26 mouse cellular contexts compared by ENCODE assay signal in the genomic region with DNA sequence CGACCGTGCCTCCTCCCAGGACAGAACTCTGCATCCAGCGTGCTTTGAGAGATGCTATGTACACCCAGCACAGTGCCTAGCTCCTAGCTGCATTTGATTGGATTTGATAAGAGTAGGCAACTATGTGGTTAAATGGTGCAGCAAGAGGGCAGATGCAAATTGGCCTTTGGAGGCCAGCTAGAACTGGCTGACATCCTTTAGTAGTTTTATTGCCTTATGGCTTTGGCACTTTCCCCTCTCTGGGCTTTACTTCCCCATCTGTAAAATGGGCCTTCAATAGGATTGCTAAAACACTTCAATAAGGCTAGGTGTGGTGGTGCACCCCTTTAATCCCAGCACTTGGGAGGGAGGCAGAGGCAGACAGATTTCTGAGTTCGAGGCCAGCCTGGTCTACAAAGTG. TPM values are rescaled to one million over a fixed set of nuclear protein-coding genes. Genes with fewer than 3 reads are reported as not detected.
DNase-seq lines count a peak whose midpoint lies in the region; ATAC-seq and TF ChIP-seq lines count a peak whose summit lies in the region.
"Had no signal": no experiment of that assay in that cellular context is flagged by ENCODE, and none has a peak within 500 bp of the region (broad histone marks: within the 10 kb centered on the region; RNA-seq: fewer than 3 reads in every experiment).

No protein-coding gene starts in this region.

- 54% methylated on average over 4 of the region's 4 CpGs for WGBS in kidney, embryonic 16.5 days
- 34% methylated on average over 4 of the region's 4 CpGs for WGBS in thymus, adult 2 months
- 69% methylated on average over 4 of the region's 4 CpGs for WGBS in limb, embryonic 10.5 days

- DNase-seq in kidney, adult 8-10 months, result no peak
- DNase-seq in thymus, adult 2 months, result no peak
- DNase-seq in thymus, postnatal 25 days, result no peak
- no peak for DNase-seq in limb, embryonic 10.5 days (ENCODE audit: low spot score)
- DNase-seq in yolk sac, embryonic 10.5 days (ENCODE audit: low spot score), result no peak
- DNase-seq in layer of hippocampus, postnatal 10 days (ENCODE audit: low spot score in 2 of 2), result no peak
- DNase-seq: adrenal gland, adult 2 months; cerebellum, adult 9-10 months; gastrocnemius, postnatal 14 days; heart, adult 18-20 months; kidney, adult 18-20 months; kidney, postnatal 25 days; layer of hippocampus, postnatal 36 days; lung, postnatal 14 days; retina, postnatal 1 day; right cerebral cortex, postnatal 25 days had no signal

- H3K36me3 ChIP-seq in kidney, embryonic 16.5 days (ENCODE audit: insufficient read depth, low read length), result no peaks in the 10 kb centered on the region
- H3K36me3 ChIP-seq in thymus, adult 2 months (ENCODE audit: control insufficient read depth, insufficient read depth, low read length), result no peaks in the 10 kb centered on the region
- no peaks in the 10 kb centered on the region for H3K36me3 ChIP-seq in limb, embryonic 10.5 days
- H3K36me3 ChIP-seq: hindbrain, embryonic 13.5 days; midbrain, embryonic 13.5 days; neural tube, embryonic 12.5 days; stomach, embryonic 15.5 days had no signal

- peaks cover 30% of the 10 kb centered on the region for H3K4me1 ChIP-seq in kidney, embryonic 16.5 days (ENCODE audit: insufficient read depth, low read length)
- H3K4me1 ChIP-seq in thymus, adult 2 months (replicated peaks; ENCODE audit: control insufficient read depth, insufficient read depth, low read length), result peaks cover 57% of the 10 kb centered on the region
- peaks cover 73% of the 10 kb centered on the region for H3K4me1 ChIP-seq in limb, embryonic 10.5 days

- no peak for ATAC-seq in kidney, embryonic 16.5 days (ENCODE audit: low FRiP score, low TSS enrichment)
- ATAC-seq: forebrain, embryonic 16.5 days; midbrain, embryonic 13.5 days had no signal

- H3K9ac ChIP-seq in kidney, embryonic 16.5 days (replicated peaks; ENCODE audit: low read length), result 0 out of 2 replicates have a peak overlapping the region, but pooled peaks have one; percentile 14
- H3K9ac ChIP-seq: hindbrain, embryonic 13.5 days; midbrain, embryonic 13.5 days; neural tube, embryonic 12.5 days; stomach, embryonic 15.5 days had no signal

- no peak for TF ChIP-seq CTCF in thymus, adult 2 months (IDR thresholded peaks at IDR 0.05; ENCODE audit: borderline replicate concordance, control insufficient read depth, extremely low read depth, insufficient read depth, low read length, poor library complexity)

- no peak for TF ChIP-seq POLR2A in thymus, adult 2 months (IDR thresholded peaks at IDR 0.05; ENCODE audit: control insufficient read depth, extremely low read depth, insufficient read depth, low read length, poor library complexity)

- no peak overlapping the region for H3K27ac ChIP-seq in kidney, embryonic 16.5 days (ENCODE audit: low read length)
- H3K27ac ChIP-seq in thymus, adult 2 months (ENCODE audit: control insufficient read depth, insufficient read depth, low read length), result peak overlapping the region; percentile 86
- H3K27ac ChIP-seq in limb, embryonic 10.5 days, result peak overlapping the region; percentile 88
- H3K27ac ChIP-seq: hindbrain, embryonic 13.5 days; layer of hippocampus, adult 2 months; midbrain, embryonic 13.5 days; neural tube, embryonic 12.5 days; stomach, embryonic 15.5 days had no signal

- no peaks in the 10 kb centered on the region for H3K27me3 ChIP-seq in kidney, embryonic 16.5 days (ENCODE audit: insufficient read depth, low read length)
- H3K27me3 ChIP-seq in thymus, adult 2 months (ENCODE audit: control insufficient read depth, insufficient read depth, low read length), result no peaks in the 10 kb centered on the region
- no peaks in the 10 kb centered on the region for H3K27me3 ChIP-seq in limb, embryonic 10.5 days (ENCODE audit: low read depth, poor library complexity, severe bottlenecking)
- H3K27me3 ChIP-seq: hindbrain, embryonic 13.5 days; midbrain, embryonic 13.5 days; neural tube, embryonic 12.5 days; stomach, embryonic 15.5 days had no signal

- no peak overlapping the region for H3K4me2 ChIP-seq in kidney, embryonic 16.5 days (replicated peaks; ENCODE audit: low read depth, low read length)
- H3K4me2 ChIP-seq: hindbrain, embryonic 13.5 days; midbrain, embryonic 13.5 days; neural tube, embryonic 12.5 days; stomach, embryonic 15.5 days had no signal

- no peak overlapping the region for H3K4me3 ChIP-seq in kidney, embryonic 16.5 days (ENCODE audit: low read length)
- H3K4me3 ChIP-seq in thymus, adult 2 months (ENCODE audit: control insufficient read depth, insufficient read depth, low read length), result 0 out of 2 replicates have a peak overlapping the region, but pooled peaks have one; percentile 4
- H3K4me3 ChIP-seq in limb, embryonic 10.5 days, result no peak overlapping the region
- H3K4me3 ChIP-seq: erythroblast, embryonic 14.5 days; hindbrain, embryonic 13.5 days; layer of hippocampus, adult 2 months; midbrain, embryonic 13.5 days; neural tube, embryonic 12.5 days; stomach, embryonic 15.5 days had no signal

- H3K9me3 ChIP-seq in kidney, embryonic 16.5 days (ENCODE audit: low read length), result no peaks in the 10 kb centered on the region
- no peaks in the 10 kb centered on the region for H3K9me3 ChIP-seq in limb, embryonic 10.5 days (replicated peaks)
- H3K9me3 ChIP-seq: hindbrain, embryonic 13.5 days; midbrain, embryonic 13.5 days; neural tube, embryonic 12.5 days; stomach, embryonic 15.5 days had no signal

RNA-seq across cellular contexts. Expression of a gene that starts 17.9 kb away (rescaled TPM):
- 0.19 and 0.41 TPM in 2 replicates for polyA plus RNA-seq in kidney, embryonic 16.5 days (2015; fragmentation: Nextera tagmentation; extraction: Ambion mirVana)
- polyA plus RNA-seq in thymus, adult 2 months (2012; rRNA removed), result 202 and 240 TPM in 2 replicates
- polyA plus RNA-seq in limb, embryonic 10.5 days (2016; fragmentation: Nextera tagmentation; extraction: Ambion mirVana), result 0.82 and 1.3 TPM in 2 replicates
- total RNA-seq in layer of hippocampus, postnatal 10 days (2021), result not detected
- total RNA-seq: layer of hippocampus, adult 2 months; layer of hippocampus, postnatal 36 days; left cerebral cortex, postnatal 10 days had no signal
- polyA plus RNA-seq: erythroblast, embryonic 14.5 days; forebrain, embryonic 16.5 days; hindbrain, embryonic 13.5 days; midbrain, embryonic 13.5 days had no signal

RNA-seq across cellular contexts. Expression of a gene that starts 47.9 kb away (rescaled TPM):
- 0.17 and 0.22 TPM in 2 replicates for polyA plus RNA-seq in kidney, embryonic 16.5 days (2015; fragmentation: Nextera tagmentation; extraction: Ambion mirVana)
- polyA plus RNA-seq in thymus, adult 2 months (2012; rRNA removed), result 5.2 and 7.5 TPM in 2 replicates
- polyA plus RNA-seq in limb, embryonic 10.5 days (2016; fragmentation: Nextera tagmentation; extraction: Ambion mirVana), result 0.74 and 1.4 TPM in 2 replicates
- total RNA-seq in layer of hippocampus, postnatal 10 days (2021), result under 1 TPM; 0.09 to 0.11 TPM
- total RNA-seq: layer of hippocampus, adult 2 months; layer of hippocampus, postnatal 36 days; MEL had no signal
- polyA plus RNA-seq: erythroblast, embryonic 14.5 days; forebrain, embryonic 16.5 days had no signal

Comparison
In these comparisons a context has a peak if more than half of its experiments do, and no peak if none do; other contexts are left out.
1. RNA of a gene that starts 17.9 kb away (polyA plus RNA-seq): 202 to 240 TPM in thymus, adult 2 months; 0.82 to 1.3 TPM in limb, embryonic 10.5 days and 0.19 to 0.41 TPM in kidney, embryonic 16.5 days; every median in the first group is over 10 times any median in the second.